Mouse (Mus musculus): ENCODE results near the gene Ccm2. TPM values are rescaled to one million over a fixed set of nuclear protein-coding genes. Genes with fewer than 3 reads are reported as not detected.

Ccm2 gene
- total RNA-seq, 2 experiments from 2014 or later, result 40.1 to 40.9 TPM

DNA sequence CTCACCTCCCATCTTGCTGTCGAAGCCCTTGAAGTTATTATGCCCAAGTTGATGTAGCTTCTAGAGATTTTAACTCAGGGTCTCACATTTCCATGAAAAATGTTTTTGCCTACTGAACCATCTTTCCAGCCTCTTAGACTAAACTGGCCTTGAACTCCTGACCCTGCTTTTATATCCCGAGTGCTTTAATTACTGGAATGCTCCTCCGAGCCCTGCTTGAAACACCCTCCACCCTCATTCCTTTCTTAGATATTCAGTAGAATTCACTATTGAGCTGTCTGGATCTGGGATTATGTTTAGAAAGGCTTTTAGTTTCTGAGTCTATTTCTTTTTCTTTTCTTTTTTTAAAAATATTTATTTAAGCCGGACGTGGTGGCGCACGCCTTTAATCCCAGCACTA lies 32.7 kb downstream of the Ccm2 start:
- no peak for DNase-seq (ENCODE audit: low spot score in 2 of 2)

DNA sequence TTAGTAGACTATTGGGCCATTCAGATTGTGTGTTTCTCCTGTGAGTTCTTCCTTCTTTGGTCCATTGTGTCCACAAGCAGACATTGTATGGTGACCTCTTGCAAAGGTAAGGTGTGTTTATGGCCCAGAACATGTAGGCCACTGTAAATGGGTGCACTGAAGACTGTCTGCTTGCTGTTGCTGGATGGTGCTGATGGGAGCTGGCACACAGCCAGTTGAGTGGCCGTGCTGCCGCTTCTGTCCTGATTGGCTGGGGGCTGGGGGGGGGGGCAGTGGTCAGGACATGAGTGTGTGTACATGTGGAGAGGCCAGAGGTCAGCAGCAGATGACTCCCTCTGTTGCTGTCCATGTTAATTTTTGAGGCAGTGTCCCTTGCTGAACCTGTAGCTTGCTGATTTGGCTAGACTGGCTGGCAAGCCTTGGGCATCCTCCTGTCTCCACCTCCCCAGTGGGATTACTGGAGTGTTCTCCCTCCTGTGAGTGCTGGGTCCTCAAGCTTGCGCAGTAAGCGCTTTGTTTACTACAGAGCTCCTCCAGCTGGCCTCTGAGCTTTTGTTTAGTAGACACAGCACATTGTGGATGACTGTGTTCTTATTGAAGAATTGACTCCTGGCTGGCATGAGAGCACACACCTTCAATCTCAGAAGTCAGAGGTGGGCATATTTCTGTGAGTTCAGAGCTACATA lies 33.5 kb downstream of the Ccm2 start:
- no peak for DNase-seq (ENCODE audit: low spot score in 2 of 2)

DNA sequence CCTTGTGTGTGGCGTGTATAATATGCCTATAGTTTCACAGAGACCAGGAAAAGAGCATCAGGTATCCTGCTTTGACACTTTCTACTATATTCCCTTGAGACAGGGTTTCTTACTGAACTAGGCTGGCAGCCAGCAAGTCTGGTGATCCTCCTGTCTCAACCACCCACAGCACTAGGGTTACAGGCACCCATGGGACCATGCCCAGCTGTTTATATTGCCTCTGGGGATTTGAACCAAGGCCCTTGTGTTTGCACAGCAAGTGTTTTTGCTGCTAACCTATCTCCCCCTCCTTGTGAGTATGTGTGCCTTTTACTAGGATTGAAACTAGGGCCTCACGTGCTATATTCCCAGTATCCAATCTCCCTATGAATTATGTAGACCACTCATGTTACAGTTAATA lies 34.9 kb downstream of the Ccm2 start:
- DNase-seq (ENCODE audit: low spot score in 2 of 2), result no peak

DNA sequence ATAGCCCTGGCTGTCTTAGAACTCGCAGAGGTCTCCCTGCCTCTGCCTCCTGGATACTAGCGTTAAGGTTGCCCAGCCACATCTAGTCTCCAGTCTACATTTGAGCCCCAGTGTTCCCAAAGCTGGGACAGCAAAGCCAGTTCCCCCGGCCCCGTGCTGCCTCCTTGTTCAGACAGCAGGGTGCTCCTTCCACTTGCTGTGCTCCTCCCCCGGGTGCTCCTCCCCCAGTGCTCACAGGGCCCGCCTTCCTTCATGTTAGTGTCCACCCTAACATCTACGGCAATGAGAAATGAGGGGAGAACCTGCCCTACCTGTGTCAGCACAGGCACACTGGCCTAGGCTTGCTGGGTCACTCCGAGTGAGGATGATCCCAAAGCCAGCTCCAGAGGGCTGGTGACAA lies 39.1 kb downstream of the Ccm2 start:
- DNase-seq (ENCODE audit: low spot score in 2 of 2), result no peak

- no peak for DNase-seq (ENCODE audit: low spot score in 2 of 2)
These were observed 40.0 kb downstream of the Ccm2 start for GRCm38 (mm10) chr11:6586660-6587059.

DNA sequence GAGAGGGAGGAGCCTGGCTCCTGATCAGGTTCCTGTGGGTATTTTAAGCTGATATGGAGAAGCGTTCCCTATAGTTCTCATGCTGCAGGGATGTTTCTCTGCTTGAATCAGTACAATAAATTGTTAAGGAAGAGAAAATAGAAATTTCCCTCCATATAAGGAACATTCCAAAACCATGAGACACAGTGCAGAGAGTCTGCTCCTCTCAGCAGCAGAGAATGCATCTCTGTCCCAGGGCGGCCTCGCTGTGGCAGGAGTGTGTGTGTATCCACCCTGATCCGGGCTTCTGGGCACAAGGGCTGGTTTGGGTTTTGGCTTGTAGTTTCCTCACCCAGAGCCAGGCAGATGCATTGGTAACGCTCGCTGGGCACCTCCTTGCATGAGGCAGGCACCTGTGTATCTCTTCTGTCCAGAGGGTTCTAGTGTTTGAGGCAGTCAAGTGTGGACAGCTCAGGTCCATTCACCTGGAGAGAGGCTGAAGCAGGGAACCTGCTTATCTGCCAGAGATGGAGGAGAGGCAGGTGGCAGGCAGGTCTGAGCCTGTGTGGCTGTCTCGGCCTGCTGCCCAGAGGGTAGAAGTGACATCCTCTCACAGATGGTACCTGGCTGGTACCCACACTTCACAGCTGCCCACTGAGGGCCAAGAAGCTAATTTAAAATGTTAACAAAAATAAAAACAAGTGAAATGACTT lies 40.7 kb downstream of the Ccm2 start:
- DNase-seq (ENCODE audit: low spot score in 2 of 2), result no peak

GRCm38 (mm10) chr11:6588295-6588694 lies 41.6 kb downstream of the Ccm2 start:
- DNase-seq (ENCODE audit: low spot score in 2 of 2), result no peak

GRCm38 (mm10) chr11:6589838-6590237 lies 43.2 kb downstream of the Ccm2 start:
- no peak for DNase-seq (ENCODE audit: low spot score in 2 of 2)

DNA sequence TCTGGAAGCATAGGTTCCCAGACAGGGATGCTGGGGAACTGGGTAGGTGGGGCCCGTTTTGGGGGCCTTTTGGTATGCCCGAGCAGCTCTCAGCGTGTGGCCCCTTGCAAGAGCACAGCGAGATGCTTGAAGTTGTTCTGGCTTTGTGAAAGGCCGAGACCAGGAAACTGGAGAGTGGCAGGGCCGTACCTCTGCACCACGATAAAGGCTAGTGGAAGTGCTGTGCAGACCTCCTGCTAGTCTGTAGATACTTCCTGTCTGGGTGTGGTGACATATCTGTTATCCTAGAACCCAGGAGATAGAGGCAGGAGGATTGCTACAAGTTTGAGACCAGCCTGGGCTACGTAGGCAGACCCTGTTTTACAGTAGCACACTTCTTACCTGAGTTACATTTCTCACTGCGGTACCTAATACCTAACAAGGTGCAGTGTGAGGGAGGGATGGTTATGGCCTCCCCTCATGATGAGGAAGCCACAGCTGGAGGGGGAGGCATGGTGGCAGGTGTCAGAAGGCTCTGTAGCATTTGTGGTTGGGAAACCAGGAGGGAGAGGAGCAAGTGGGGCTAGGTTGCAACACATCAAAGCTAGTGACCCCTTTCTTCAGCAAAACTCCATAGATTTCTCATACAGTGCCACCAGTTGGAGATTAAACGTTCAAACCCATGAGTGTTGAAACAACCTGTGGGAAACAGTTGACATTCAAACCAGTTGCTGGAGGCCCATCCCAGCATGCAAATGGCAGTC lies 44.4 kb downstream of the Ccm2 start:
- DNase-seq (ENCODE audit: low spot score in 2 of 2), result no peak

DNA sequence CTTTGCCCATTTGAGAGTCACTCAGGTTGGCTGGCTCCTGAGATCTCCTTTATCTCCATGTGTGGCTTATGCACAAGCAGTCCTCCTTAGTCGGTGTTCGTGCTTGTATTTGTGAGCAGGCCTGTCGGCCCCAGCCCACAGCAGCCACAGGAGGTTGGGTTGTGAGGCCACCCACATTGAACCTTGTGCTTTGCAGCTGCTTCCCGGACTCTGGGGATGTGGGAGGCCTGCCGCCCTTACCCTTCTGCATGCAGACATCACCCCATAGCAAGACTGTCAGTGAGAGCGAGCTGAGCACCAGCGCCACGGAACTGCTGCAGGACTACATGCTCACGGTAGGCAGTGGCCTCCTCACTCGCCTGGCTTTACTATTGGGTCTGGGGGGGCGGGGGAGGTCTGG lies 46.7 kb downstream of the Ccm2 start:
- no peak for DNase-seq (ENCODE audit: low spot score in 2 of 2)

GRCm38 (mm10) chr11:6594845-6595244 lies 48.2 kb downstream of the Ccm2 start:
- DNase-seq (ENCODE audit: low spot score in 2 of 2), result no peak

GRCm38 (mm10) chr11:6595339-6595738 lies 48.7 kb downstream of the Ccm2 start:
- DNase-seq (ENCODE audit: low spot score in 2 of 2), result no peak

GRCm38 (mm10) chr11:6596205-6596604 lies 49.5 kb downstream of the Ccm2 start:
- DNase-seq (ENCODE audit: low spot score in 2 of 2), result no peak

DNA sequence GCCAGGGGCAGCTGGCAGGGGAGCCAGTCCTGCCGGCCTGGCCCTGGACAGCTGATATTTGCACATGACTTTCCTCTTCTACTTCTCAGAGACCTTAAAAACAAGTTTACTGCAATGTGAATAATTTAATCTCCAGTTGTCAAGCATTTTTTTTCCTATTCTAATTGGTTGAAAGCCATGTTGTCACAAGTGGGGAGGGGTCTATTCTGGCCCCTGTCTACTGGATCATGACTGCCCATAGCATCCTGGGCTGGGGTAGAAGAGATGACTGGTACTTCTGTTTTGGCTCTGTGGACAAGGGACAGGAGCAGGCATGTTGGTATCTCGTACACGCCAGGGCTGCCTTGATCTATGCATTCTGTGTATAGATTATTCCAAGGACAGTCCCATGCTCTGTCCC lies 49.9 kb downstream of the Ccm2 start:
- DNase-seq (ENCODE audit: low spot score in 2 of 2), result no peak

DNA sequence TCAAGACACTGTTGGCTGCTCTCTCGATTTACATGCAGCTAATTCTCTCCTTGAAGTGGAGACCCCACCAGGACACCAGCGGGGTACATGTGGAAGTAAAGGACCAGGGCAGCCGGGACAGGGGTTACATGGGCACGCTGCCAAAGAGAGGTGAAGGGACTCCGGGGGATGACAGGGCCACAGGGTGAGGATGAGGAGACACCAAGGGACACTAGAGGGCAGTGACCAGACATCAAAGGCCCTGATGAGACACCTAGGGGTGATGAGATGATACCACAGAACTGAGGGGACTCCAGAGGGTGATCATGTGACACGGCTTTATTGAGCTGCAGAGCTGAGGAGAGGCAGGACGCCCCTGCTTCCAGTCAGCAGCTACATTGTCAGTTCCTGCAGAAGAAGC lies 50.8 kb downstream of the Ccm2 start:
- DNase-seq (ENCODE audit: low spot score in 2 of 2), result no peak

- no peak for DNase-seq (ENCODE audit: low spot score in 2 of 2)
These were observed 51.7 kb downstream of the Ccm2 start for GRCm38 (mm10) chr11:6598191-6598889.

GRCm38 (mm10) chr11:6599011-6599681 lies 52.5 kb downstream of the Ccm2 start:
- no peak for DNase-seq (ENCODE audit: low spot score in 2 of 2)

GRCm38 (mm10) chr11:6599831-6600230 lies 53.1 kb downstream of the Ccm2 start:
- no peak for DNase-seq (ENCODE audit: low spot score in 2 of 2)

- DNase-seq (ENCODE audit: low spot score in 2 of 2), result no peak
These were observed 53.7 kb downstream of the Ccm2 start for GRCm38 (mm10) chr11:6600284-6600944.

GRCm38 (mm10) chr11:6601649-6602480 lies 55.2 kb downstream of the Ccm2 start:
- DNase-seq (ENCODE audit: low spot score in 2 of 2), result no peak
